Mouse (Mus musculus) hindbrain, embryonic 16.5 days (tissue): ENCODE results near the gene Vps53. TPM values are rescaled to one million over a fixed set of nuclear protein-coding genes. Genes with fewer than 3 reads are reported as not detected.
A peak's percentile ranks its signal among the peaks of the same experiment; 100 is the strongest.

Source experiments
- ATAC-seq: fragments of 200-750 bp; cut with Nextera tagmentation; 2 replicates; pipeline ENCODE4 v1.8.0; 2017; ENCODE audit warnings: moderate TSS enrichment, moderate library complexity
- H3K27ac ChIP-seq: fragments of 300-500 bp; sonication (generic); 2 replicates; pipeline ENCODE4 v1.5.1; 2014; ENCODE audit warnings: low read depth, mild to moderate bottlenecking, control low read depth, low read length, moderate library complexity
- H3K27me3 ChIP-seq: fragments of 300-500 bp; sonication (generic); replicated peaks from 2 replicates; pipeline ENCODE4 v1.6.1; 2014; ENCODE audit warnings: low read length; ENCODE audit not compliant: control insufficient read depth, insufficient read depth
- H3K36me3 ChIP-seq: fragments of 300-500 bp; sonication (generic); 2 replicates; pipeline ENCODE4 v1.6.1; 2014; ENCODE audit warnings: mild to moderate bottlenecking, low read length, moderate library complexity, mixed read lengths; ENCODE audit not compliant: control insufficient read depth, insufficient read depth
- H3K4me1 ChIP-seq: fragments of 300-500 bp; sonication (generic); 2 replicates; pipeline ENCODE4 v1.6.1; 2014; ENCODE audit warnings: low read depth, low read length; ENCODE audit not compliant: control insufficient read depth, insufficient read depth
- H3K4me2 ChIP-seq: fragments of 300-500 bp; sonication (generic); 2 replicates; pipeline ENCODE4 v1.6.1; 2014; ENCODE audit warnings: mild to moderate bottlenecking, low read length, control low read depth, moderate library complexity
- H3K4me3 ChIP-seq: fragments of 300-500 bp; sonication (generic); 2 replicates; pipeline ENCODE4 v1.5.1; 2014; ENCODE audit warnings: mild to moderate bottlenecking, low read length, control low read depth, moderate library complexity
- H3K9ac ChIP-seq: fragments of 300-500 bp; sonication (generic); 2 replicates; pipeline ENCODE4 v1.6.1; 2014; ENCODE audit warnings: low read depth, mild to moderate bottlenecking, control low read depth, low read length, moderate library complexity
- H3K9me3 ChIP-seq: fragments of 300-500 bp; sonication (generic); 2 replicates; pipeline ENCODE4 v1.6.1; 2014; ENCODE audit warnings: mild to moderate bottlenecking, low read length, moderate library complexity; ENCODE audit not compliant: control insufficient read depth
- WGBS: fragments of 180-500 bp; shearing (Covaris S2); extraction: QIAGEN DNeasy Blood & Tissue Kit; methylation state at CpG from one replicate; pipeline ENCODE4 v1.1.7; 2014; 5-methylcytosine and 5-hydroxymethylcytosine counted together
- polyA plus RNA-seq: library from polyadenylated mRNA; unstranded; fragments of >200 nt; fragmentation: Nextera tagmentation; extraction: Ambion mirVana; gene quantifications from 2 replicates; pipeline ENCODE4 v1.2.1, GENCODE M21; 2015

Gene Vps53
- polyA plus RNA-seq, 1 experiment from 2014 or later, result 69.3 TPM

DNA sequence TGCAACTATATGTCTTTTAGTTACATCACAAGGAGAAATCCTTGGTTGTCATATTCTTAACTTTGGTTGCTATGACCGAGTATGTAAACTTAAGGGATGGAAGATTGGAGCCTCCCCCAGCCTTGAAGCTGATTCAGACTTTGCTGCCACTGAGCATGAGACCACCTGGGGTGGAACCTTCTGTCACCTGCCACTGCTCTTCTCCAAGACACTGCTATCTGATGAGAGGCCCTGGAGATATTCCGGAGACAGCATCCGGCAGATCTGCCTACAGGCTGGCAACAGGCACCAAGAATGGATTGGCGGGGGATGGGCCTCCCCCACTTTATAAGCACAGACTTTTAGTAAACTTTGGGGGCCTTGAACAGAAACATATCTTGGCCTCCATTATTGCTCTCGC, 127.0 kb downstream of the Vps53 start:
- Histone ChIP-seq H3K27me3 (no peaks in the 10 kb centered on the region), H3K4me3 (no peak overlapping the region), H3K4me2 (no peak overlapping the region), H3K27ac (no peak overlapping the region), H3K9me3 (no peaks in the 10 kb centered on the region), H3K4me1 (no peaks in the 10 kb centered on the region), H3K36me3 (no peaks in the 10 kb centered on the region), H3K9ac (no peak overlapping the region)
- no peak for ATAC-seq
- 86% methylated on average over 5 of the region's 5 CpGs for WGBS

- Histone ChIP-seq H3K36me3 (peaks cover 5% of the 10 kb centered on the region; the same call in 1 of the 2 replicates), H3K9ac (no peak overlapping the region), H3K27ac (no peak overlapping the region), H3K4me2 (no peak overlapping the region), H3K9me3 (no peaks in the 10 kb centered on the region), H3K4me1 (no peaks in the 10 kb centered on the region), H3K4me3 (no peak overlapping the region), H3K27me3 (no peaks in the 10 kb centered on the region)
- no peak for ATAC-seq
- WGBS, result 42% methylated on average over 5 of the region's 5 CpGs
These were observed 128.4 kb downstream of the Vps53 start for GRCm38 (mm10) chr11:76050967-76051512.

GRCm38 (mm10) chr11:76050509-76050908, 128.9 kb downstream of the Vps53 start:
- Histone ChIP-seq H3K27me3 (no peaks in the 10 kb centered on the region), H3K9ac (no peak overlapping the region), H3K4me1 (no peaks in the 10 kb centered on the region), H3K9me3 (no peaks in the 10 kb centered on the region), H3K27ac (no peak overlapping the region), H3K36me3 (peaks cover 5% of the 10 kb centered on the region; the same call in 1 of the 2 replicates), H3K4me2 (no peak overlapping the region), H3K4me3 (no peak overlapping the region)
- no peak for ATAC-seq
- WGBS, result 49% methylated on average over 3 of the region's 3 CpGs

GRCm38 (mm10) chr11:76045367-76045766, 134.1 kb downstream of the Vps53 start:
- ATAC-seq, result no peak
- H3K4me3 ChIP-seq, result no peak overlapping the region
- 86% methylated on average over 6 of the region's 6 CpGs for WGBS

DNA sequence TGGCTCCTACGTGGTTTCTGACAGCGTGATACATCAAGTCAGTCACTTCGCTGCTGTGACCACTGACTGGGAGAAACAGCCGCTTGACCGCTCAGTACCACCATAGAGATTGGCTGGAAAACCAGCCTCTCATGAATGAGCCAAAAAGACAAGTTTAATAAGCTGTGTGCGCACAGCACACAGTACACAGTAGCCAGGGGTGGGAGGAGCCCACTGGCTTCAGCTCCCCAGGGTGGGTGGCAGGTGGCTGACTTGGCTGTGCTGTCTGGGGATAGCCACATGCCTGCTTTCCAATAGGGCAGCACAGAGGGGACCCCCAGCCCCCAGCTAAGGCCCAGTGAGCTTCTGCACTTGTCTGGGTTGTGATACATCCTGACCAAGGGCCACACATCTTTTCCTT, 135.0 kb downstream of the Vps53 start:
- H3K9ac ChIP-seq, result no peak overlapping the region
- peaks cover 5% of the 10 kb centered on the region; the same call in 1 of the 2 replicates for H3K36me3 ChIP-seq
- ATAC-seq, result peak; percentile 76
- peaks cover 8% of the 10 kb centered on the region for H3K4me1 ChIP-seq
- H3K27me3 ChIP-seq, result no peaks in the 10 kb centered on the region
- WGBS, result 58% methylated on average over 6 of the region's 6 CpGs
- no peak overlapping the region for H3K27ac ChIP-seq
- H3K4me2 ChIP-seq, result no peak overlapping the region
- H3K9me3 ChIP-seq, result no peaks in the 10 kb centered on the region
- no peak overlapping the region for H3K4me3 ChIP-seq

More at GRCm38 (mm10) chr11:76045367-76045766, 134.1 kb downstream of the Vps53 start:
- H3K4me2 ChIP-seq, result no peak overlapping the region
- H3K4me1 ChIP-seq, result peaks cover 8% of the 10 kb centered on the region
- H3K27ac ChIP-seq, result no peak overlapping the region
- H3K27me3 ChIP-seq, result no peaks in the 10 kb centered on the region
- H3K9ac ChIP-seq, result no peak overlapping the region
- H3K9me3 ChIP-seq, result no peaks in the 10 kb centered on the region
- peaks cover 5% of the 10 kb centered on the region; the same call in 1 of the 2 replicates for H3K36me3 ChIP-seq

GRCm38 (mm10) chr11:76042882-76043281, 136.6 kb downstream of the Vps53 start:
- Histone ChIP-seq H3K9ac (no peak overlapping the region; the same call in 1 of the 2 replicates), H3K27me3 (no peaks in the 10 kb centered on the region), H3K4me3 (no peak overlapping the region), H3K4me2 (no peak overlapping the region), H3K9me3 (no peaks in the 10 kb centered on the region), H3K36me3 (peaks cover 5% of the 10 kb centered on the region; the same call in 1 of the 2 replicates), H3K27ac (no peak overlapping the region), H3K4me1 (peaks cover 8% of the 10 kb centered on the region)
- WGBS, result 35% methylated on average over 5 of the region's 5 CpGs
- ATAC-seq, result no peak

DNA sequence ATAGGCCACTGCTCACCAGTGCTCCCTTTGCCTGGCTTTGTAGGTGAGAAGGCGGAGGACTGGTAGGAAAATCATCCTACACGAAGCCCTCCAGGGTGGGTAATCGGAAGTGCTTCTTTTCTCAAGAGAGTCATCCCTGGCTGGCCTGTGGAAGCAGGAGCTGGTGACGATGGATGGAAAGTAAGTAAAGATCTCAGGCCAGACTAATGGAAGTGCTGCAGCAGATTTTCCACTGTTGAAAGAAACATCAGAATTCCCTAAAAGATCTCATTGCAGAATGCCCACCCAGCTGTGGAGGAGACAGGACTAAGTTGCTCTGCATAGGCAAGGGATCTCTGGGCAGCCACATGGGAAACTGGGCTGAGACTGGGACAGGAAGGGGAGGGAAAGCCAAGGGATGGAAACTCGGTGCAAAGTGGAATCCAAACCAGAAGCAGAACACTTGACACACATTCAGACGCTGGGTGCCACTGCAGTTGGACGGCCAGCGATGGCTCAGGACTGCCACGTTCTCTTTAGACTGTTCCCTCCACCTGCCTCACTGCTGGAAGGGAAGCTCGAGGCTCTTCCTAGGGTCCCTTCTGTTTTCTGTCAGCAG, 137.3 kb downstream of the Vps53 start:
- no peaks in the 10 kb centered on the region for H3K27me3 ChIP-seq
- H3K4me2 ChIP-seq, result no peak overlapping the region
- H3K27ac ChIP-seq, result no peak overlapping the region
- 61% methylated on average over 10 of the region's 10 CpGs for WGBS
- no peak overlapping the region for H3K4me3 ChIP-seq
- H3K9me3 ChIP-seq, result no peaks in the 10 kb centered on the region
- peaks cover 5% of the 10 kb centered on the region; the same call in 1 of the 2 replicates for H3K36me3 ChIP-seq
- peaks cover 8% of the 10 kb centered on the region for H3K4me1 ChIP-seq
- H3K9ac ChIP-seq, result no peak overlapping the region
- ATAC-seq, result no peak

DNA sequence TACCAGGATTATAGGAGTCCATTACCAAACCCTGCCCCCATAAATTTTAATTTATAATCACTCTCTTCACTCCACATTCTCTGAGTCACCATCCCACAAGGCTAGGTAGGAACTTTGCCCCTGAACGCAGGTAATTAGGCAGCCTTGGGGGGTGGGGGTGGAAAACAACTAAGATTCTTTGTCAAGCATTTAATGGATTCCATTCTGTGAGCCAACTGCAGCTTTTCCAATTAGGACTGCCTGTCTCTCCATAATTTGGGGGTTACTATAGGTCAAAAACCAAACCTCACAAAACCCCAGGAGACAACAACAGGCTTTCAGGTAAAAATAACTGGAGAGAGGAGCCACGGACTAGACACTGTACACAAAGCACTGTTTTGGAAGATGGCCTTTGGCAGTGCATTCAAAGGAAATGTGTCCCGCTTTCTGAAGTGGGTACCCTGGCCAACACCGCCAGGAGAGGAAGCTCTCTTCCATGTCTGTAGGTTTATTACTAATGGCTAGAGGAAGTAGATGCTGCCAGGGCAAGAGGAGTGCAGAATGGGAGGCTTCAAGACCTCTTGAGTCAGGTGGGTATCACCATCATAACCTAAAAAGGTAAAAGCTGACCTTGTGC, 138.6 kb downstream of the Vps53 start:
- H3K27ac ChIP-seq, result no peak overlapping the region
- H3K9ac ChIP-seq, result no peak overlapping the region
- WGBS, result 67% methylated on average over 4 of the region's 4 CpGs
- H3K36me3 ChIP-seq, result no peaks in the 10 kb centered on the region
- no peak overlapping the region for H3K4me2 ChIP-seq
- H3K9me3 ChIP-seq, result no peaks in the 10 kb centered on the region
- H3K4me3 ChIP-seq, result no peak overlapping the region
- H3K27me3 ChIP-seq, result no peaks in the 10 kb centered on the region
- ATAC-seq, result no peak
- peaks cover 8% of the 10 kb centered on the region for H3K4me1 ChIP-seq

- ATAC-seq, result no peak
- H3K27ac ChIP-seq, result no peak overlapping the region
- H3K4me1 ChIP-seq, result peaks cover 8% of the 10 kb centered on the region
- no peaks in the 10 kb centered on the region for H3K27me3 ChIP-seq
- no peak overlapping the region for H3K9ac ChIP-seq
- H3K9me3 ChIP-seq, result no peaks in the 10 kb centered on the region
- H3K4me3 ChIP-seq, result no peak overlapping the region
- no peak overlapping the region for H3K4me2 ChIP-seq
- H3K36me3 ChIP-seq, result no peaks in the 10 kb centered on the region
- 92% methylated on average over 8 of the region's 8 CpGs for WGBS
These were observed 139.3 kb downstream of the Vps53 start for GRCm38 (mm10) chr11:76040106-76040505.
